Mouse (Mus musculus): Measurements from ENCODE around the gene Vmn1r165.
"Not testable (repeated sequence)": the region's sequence is repeated elsewhere in the genome, so short reads cannot be mapped to it uniquely, and the experiment has no call there.

Vmn1r165 gene

GRCm38 (mm10) chr7:23217032-23217431 lies at the start of gene Vmn1r165:
Gene Vmn1r165 (plus strand): TSS chr7:23217332.
- DNase-seq, result not testable (repeated sequence)

GRCm38 (mm10) chr7:23251582-23251981 lies 34.5 kb downstream of the Vmn1r165 start, which contains the start of gene Vmn1r166:
Gene Vmn1r166 (minus strand): TSS chr7:23251682.
- DNase-seq, result not testable (repeated sequence)

Data from kidney, adult 18-20 months (tissue).